Mouse (Mus musculus) midbrain, embryonic 13.5 days (tissue): ENCODE measurements at regions not wholly inside any gene's neighbourhood (a gene's known extent, or its start where the extent isn't known, plus 50 kb on each side); places are given as distances from the start of the nearest gene placed in this dataset.
"Not testable (repeated sequence)": the region's sequence is repeated elsewhere in the genome, so short reads cannot be mapped to it uniquely, and the experiment has no call there.

Source experiments
- ATAC-seq: fragments of 200-750 bp; cut with Nextera tagmentation; 2 replicates; pipeline ENCODE4 v1.8.0; 2017; ENCODE audit warnings: mild to moderate bottlenecking, moderate TSS enrichment, moderate library complexity
- H3K27ac ChIP-seq: fragments of 300-500 bp; sonication (generic); 2 replicates; pipeline ENCODE4 v1.5.1; 2015; ENCODE audit warnings: inconsistent platforms, mild to moderate bottlenecking, moderate library complexity
- H3K27me3 ChIP-seq: fragments of 300-500 bp; sonication (generic); 2 replicates; pipeline ENCODE4 v1.6.1; 2015; ENCODE audit warnings: mild to moderate bottlenecking, inconsistent platforms
- H3K36me3 ChIP-seq: fragments of 300-500 bp; sonication (generic); 2 replicates; pipeline ENCODE4 v1.6.1; 2015; ENCODE audit warnings: mild to moderate bottlenecking, inconsistent platforms
- H3K4me1 ChIP-seq: fragments of 300-500 bp; sonication (generic); replicated peaks from 2 replicates; pipeline ENCODE4 v1.6.1; 2015; ENCODE audit warnings: inconsistent platforms
- H3K4me2 ChIP-seq: fragments of 300-500 bp; sonication (generic); replicated peaks from 2 replicates; pipeline ENCODE4 v1.6.1; 2015; ENCODE audit warnings: moderate library complexity, mild to moderate bottlenecking, inconsistent platforms
- H3K4me3 ChIP-seq: fragments of 300-500 bp; sonication (generic); replicated peaks from 2 replicates; pipeline ENCODE4 v1.5.1; 2015; ENCODE audit warnings: mild to moderate bottlenecking, inconsistent platforms
- H3K9ac ChIP-seq: fragments of 300-500 bp; sonication (generic); replicated peaks from 2 replicates; pipeline ENCODE4 v1.6.1; 2015; ENCODE audit warnings: mild to moderate bottlenecking, inconsistent platforms
- H3K9me3 ChIP-seq: fragments of 300-500 bp; sonication (generic); 2 replicates; pipeline ENCODE4 v1.6.1; 2016; ENCODE audit warnings: mild to moderate bottlenecking, inconsistent platforms
- WGBS: fragments of 180-500 bp; shearing (Covaris S2); methylation state at CpG from one replicate; pipeline ENCODE4 v1.1.7; 2015; 5-methylcytosine and 5-hydroxymethylcytosine counted together

GRCm38 (mm10) chr15:43682176-43682575, 3548.0 kb downstream of the 9330182O14Rik start:
- H3K4me2 ChIP-seq: no peak overlapping the region
- no peak overlapping the region for H3K4me3 ChIP-seq
- no peaks in the 10 kb centered on the region for H3K9me3 ChIP-seq
- ATAC-seq: no peak
- H3K9ac ChIP-seq: no peak overlapping the region
- H3K27ac ChIP-seq: no peak overlapping the region
- no peaks in the 10 kb centered on the region for H3K36me3 ChIP-seq
- WGBS: 84% methylated on average over 2 of the region's 2 CpGs
- H3K27me3 ChIP-seq: no peaks in the 10 kb centered on the region
- H3K4me1 ChIP-seq: no peaks in the 10 kb centered on the region

GRCm38 (mm10) chr15:43691998-43692397, 3557.8 kb downstream of the 9330182O14Rik start:
- ATAC-seq, H3K4me2 ChIP-seq, H3K9ac ChIP-seq: not testable (repeated sequence)

GRCm38 (mm10) chr15:43695451-43695850, 3561.3 kb downstream of the 9330182O14Rik start:
- H3K9ac ChIP-seq: no peak overlapping the region
- WGBS: 53% methylated on average over 1 of the region's 1 CpGs
- H3K4me2 ChIP-seq: no peak overlapping the region
- no peaks in the 10 kb centered on the region for H3K27me3 ChIP-seq
- H3K4me3 ChIP-seq: no peak overlapping the region
- no peak overlapping the region for H3K27ac ChIP-seq
- no peaks in the 10 kb centered on the region for H3K9me3 ChIP-seq
- ATAC-seq: no peak
- no peaks in the 10 kb centered on the region for H3K36me3 ChIP-seq
- no peaks in the 10 kb centered on the region for H3K4me1 ChIP-seq

More at GRCm38 (mm10) chr15:43691998-43692397, 3557.8 kb downstream of the 9330182O14Rik start:
- H3K27me3 ChIP-seq, H3K27ac ChIP-seq, H3K4me3 ChIP-seq, H3K4me1 ChIP-seq, H3K36me3 ChIP-seq, H3K9me3 ChIP-seq: not testable (repeated sequence)

- Histone ChIP-seq H3K9me3 (no peaks in the 10 kb centered on the region), H3K4me1 (no peaks in the 10 kb centered on the region), H3K27me3 (no peaks in the 10 kb centered on the region), H3K9ac (no peak overlapping the region), H3K27ac (no peak overlapping the region), H3K4me3 (no peak overlapping the region), H3K4me2 (no peak overlapping the region), H3K36me3 (no peaks in the 10 kb centered on the region)
- 98% methylated on average over 1 of the region's 1 CpGs for WGBS
- ATAC-seq: no peak
These were observed 3582.9 kb downstream of the 9330182O14Rik start for GRCm38 (mm10) chr15:43717035-43717434.

- no peak for ATAC-seq
- Histone ChIP-seq H3K4me3 (no peak overlapping the region), H3K9me3 (no peaks in the 10 kb centered on the region), H3K36me3 (no peaks in the 10 kb centered on the region), H3K27ac (no peak overlapping the region), H3K27me3 (no peaks in the 10 kb centered on the region), H3K4me1 (no peaks in the 10 kb centered on the region), H3K4me2 (no peak overlapping the region), H3K9ac (no peak overlapping the region)
- 91% methylated on average over 1 of the region's 1 CpGs for WGBS
These were observed 3583.4 kb downstream of the 9330182O14Rik start for GRCm38 (mm10) chr15:43717559-43717958.

- H3K9me3 ChIP-seq: no peaks in the 10 kb centered on the region
- no peak overlapping the region for H3K27ac ChIP-seq
- 64% methylated on average over 1 of the region's 1 CpGs for WGBS
- ATAC-seq: no peak
- no peak overlapping the region for H3K4me2 ChIP-seq
- H3K4me3 ChIP-seq: no peak overlapping the region
- no peaks in the 10 kb centered on the region for H3K27me3 ChIP-seq
- no peak overlapping the region for H3K9ac ChIP-seq
- no peaks in the 10 kb centered on the region for H3K4me1 ChIP-seq
- H3K36me3 ChIP-seq: no peaks in the 10 kb centered on the region
These were observed 3586.8 kb downstream of the 9330182O14Rik start for GRCm38 (mm10) chr15:43720916-43721315.

GRCm38 (mm10) chr15:43735697-43736096, 3601.5 kb downstream of the 9330182O14Rik start:
- WGBS: 91% methylated on average over 3 of the region's 3 CpGs
- Histone ChIP-seq H3K27ac (no peak overlapping the region), H3K9ac (no peak overlapping the region), H3K36me3 (no peaks in the 10 kb centered on the region), H3K4me3 (no peak overlapping the region), H3K27me3 (no peaks in the 10 kb centered on the region), H3K4me1 (no peaks in the 10 kb centered on the region), H3K9me3 (no peaks in the 10 kb centered on the region), H3K4me2 (no peak overlapping the region)
- ATAC-seq: no peak

GRCm38 (mm10) chr15:43758256-43758655, 3624.1 kb downstream of the 9330182O14Rik start:
- Histone ChIP-seq H3K27me3 (no peaks in the 10 kb centered on the region), H3K27ac (no peak overlapping the region), H3K4me3 (no peak overlapping the region), H3K9ac (no peak overlapping the region), H3K9me3 (no peaks in the 10 kb centered on the region), H3K4me1 (no peaks in the 10 kb centered on the region), H3K4me2 (no peak overlapping the region), H3K36me3 (no peaks in the 10 kb centered on the region)
- WGBS: 18% methylated on average over 3 of the region's 3 CpGs
- no peak for ATAC-seq

- no peak for ATAC-seq
These were observed 3630.4 kb downstream of the 9330182O14Rik start for GRCm38 (mm10) chr15:43764606-43765005.

GRCm38 (mm10) chr15:43772718-43773117, 3638.6 kb downstream of the 9330182O14Rik start:
- Histone ChIP-seq H3K4me1 (no peaks in the 10 kb centered on the region), H3K27ac (no peak overlapping the region), H3K27me3 (no peaks in the 10 kb centered on the region), H3K9ac (no peak overlapping the region), H3K9me3 (no peaks in the 10 kb centered on the region), H3K4me2 (no peak overlapping the region), H3K4me3 (no peak overlapping the region), H3K36me3 (no peaks in the 10 kb centered on the region)
- ATAC-seq: peak; percentile 71
- WGBS: 42% methylated on average over 3 of the region's 3 CpGs

More at GRCm38 (mm10) chr15:43764606-43765005, 3630.4 kb downstream of the 9330182O14Rik start:
- Histone ChIP-seq H3K27me3 (no peaks in the 10 kb centered on the region), H3K9me3 (no peaks in the 10 kb centered on the region), H3K9ac (no peak overlapping the region), H3K27ac (no peak overlapping the region), H3K36me3 (no peaks in the 10 kb centered on the region), H3K4me3 (no peak overlapping the region), H3K4me2 (no peak overlapping the region), H3K4me1 (no peaks in the 10 kb centered on the region)
- WGBS: 78% methylated on average over 2 of the region's 2 CpGs

GRCm38 (mm10) chr15:43782126-43782632, 3648.0 kb downstream of the 9330182O14Rik start:
- H3K4me3 ChIP-seq, H3K9me3 ChIP-seq, ATAC-seq, H3K4me1 ChIP-seq, H3K27me3 ChIP-seq, H3K9ac ChIP-seq, H3K36me3 ChIP-seq, H3K4me2 ChIP-seq, H3K27ac ChIP-seq: not testable (repeated sequence)
- 85% methylated on average over 3 of the region's 3 CpGs for WGBS

GRCm38 (mm10) chr15:43784171-43784570, 3650.0 kb downstream of the 9330182O14Rik start:
- H3K27ac ChIP-seq: no peak overlapping the region
- no peak overlapping the region for H3K9ac ChIP-seq
- H3K9me3 ChIP-seq: no peaks in the 10 kb centered on the region
- no peak for ATAC-seq
- 84% methylated on average over 3 of the region's 3 CpGs for WGBS
- no peaks in the 10 kb centered on the region for H3K36me3 ChIP-seq
- H3K27me3 ChIP-seq: no peaks in the 10 kb centered on the region
- H3K4me2 ChIP-seq: no peak overlapping the region
- H3K4me1 ChIP-seq: no peaks in the 10 kb centered on the region
- H3K4me3 ChIP-seq: no peak overlapping the region

- no peaks in the 10 kb centered on the region for H3K9me3 ChIP-seq
- H3K4me2 ChIP-seq: no peak overlapping the region
- WGBS: 39% methylated on average over 4 of the region's 4 CpGs
- no peak overlapping the region for H3K9ac ChIP-seq
- H3K4me1 ChIP-seq: 0 out of 2 replicates have a peak, but pooled peaks cover 4% of the 10 kb centered on the region
- H3K36me3 ChIP-seq: no peaks in the 10 kb centered on the region
- H3K27me3 ChIP-seq: no peaks in the 10 kb centered on the region
- H3K27ac ChIP-seq: no peak overlapping the region
- no peak for ATAC-seq
- H3K4me3 ChIP-seq: no peak overlapping the region
These were observed 3669.2 kb downstream of the 9330182O14Rik start for GRCm38 (mm10) chr15:43803342-43803741.
